Mouse (Mus musculus): ENCODE data around the gene Defa2. TPM values are rescaled to one million over a fixed set of nuclear protein-coding genes. Genes with fewer than 3 reads are reported as not detected.
"Not testable (repeated sequence)": the region's sequence is repeated elsewhere in the genome, so short reads cannot be mapped to it uniquely, and the experiment has no call there.

Gene Defa2
- polyA plus RNA-seq (2014; fragmentation: Nextera tagmentation; extraction: Ambion mirVana) = not detected in 2 replicates

DNA sequence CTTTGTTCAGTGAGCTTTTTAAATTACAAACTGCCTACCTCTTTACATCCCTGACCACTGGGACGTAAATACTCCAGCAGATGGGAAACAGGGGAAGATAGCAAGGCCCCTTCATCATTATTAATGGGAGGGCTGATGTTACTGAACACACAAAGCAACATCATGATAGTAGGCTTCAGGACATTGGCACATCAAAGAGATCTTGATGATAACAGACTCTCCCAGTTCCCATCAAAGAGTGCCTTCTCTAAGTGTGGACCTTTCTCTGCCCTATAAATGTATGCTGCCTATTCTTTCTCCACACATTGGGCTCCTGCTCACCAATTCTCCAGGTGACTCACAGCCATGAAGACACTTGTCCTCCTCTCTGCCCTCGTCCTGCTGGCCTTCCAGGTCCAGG is at the start of gene Defa2:
TSS of gene Defa2 (plus strand) at position 301 of the 400 bp plus-strand sequence.
- H3K9me3 ChIP-seq (ENCODE audit: low read depth, low read length); H3K4me2 ChIP-seq; H3K36me3 ChIP-seq (ENCODE audit: insufficient read depth); DNase-seq; H3K27ac ChIP-seq (ENCODE audit: low read depth); H3K4me3 ChIP-seq (ENCODE audit: low read depth, low read length); H3K4me1 ChIP-seq (ENCODE audit: insufficient read depth); H3K9ac ChIP-seq; H3K27me3 ChIP-seq (ENCODE audit: insufficient read depth, low read length); ATAC-seq (ENCODE audit: insufficient read depth): not testable (repeated sequence)
- WGBS = no CpG with 5 or more reads among the region's 2 CpGs

DNA sequence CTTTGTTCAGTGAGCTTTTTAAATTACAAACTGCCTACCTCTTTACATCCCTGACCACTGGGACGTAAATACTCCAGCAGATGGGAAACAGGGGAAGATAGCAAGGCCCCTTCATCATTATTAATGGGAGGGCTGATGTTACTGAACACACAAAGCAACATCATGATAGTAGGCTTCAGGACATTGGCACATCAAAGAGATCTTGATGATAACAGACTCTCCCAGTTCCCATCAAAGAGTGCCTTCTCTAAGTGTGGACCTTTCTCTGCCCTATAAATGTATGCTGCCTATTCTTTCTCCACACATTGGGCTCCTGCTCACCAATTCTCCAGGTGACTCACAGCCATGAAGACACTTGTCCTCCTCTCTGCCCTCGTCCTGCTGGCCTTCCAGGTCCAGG is 13.2 kb downstream of the Defa2 start, which contains the start of gene Defa33:
TSS of gene Defa33 (plus strand) at position 301 of the 400 bp plus-strand sequence.
- not testable (repeated sequence) for DNase-seq; ATAC-seq (ENCODE audit: insufficient read depth); H3K9me3 ChIP-seq (ENCODE audit: low read depth, low read length); H3K27ac ChIP-seq (ENCODE audit: low read depth); H3K4me3 ChIP-seq (ENCODE audit: low read depth, low read length); H3K9ac ChIP-seq; H3K4me2 ChIP-seq; H3K27me3 ChIP-seq (ENCODE audit: insufficient read depth, low read length); H3K4me1 ChIP-seq (ENCODE audit: insufficient read depth); H3K36me3 ChIP-seq (ENCODE audit: insufficient read depth)
- WGBS = no CpG with 5 or more reads among the region's 2 CpGs

DNA sequence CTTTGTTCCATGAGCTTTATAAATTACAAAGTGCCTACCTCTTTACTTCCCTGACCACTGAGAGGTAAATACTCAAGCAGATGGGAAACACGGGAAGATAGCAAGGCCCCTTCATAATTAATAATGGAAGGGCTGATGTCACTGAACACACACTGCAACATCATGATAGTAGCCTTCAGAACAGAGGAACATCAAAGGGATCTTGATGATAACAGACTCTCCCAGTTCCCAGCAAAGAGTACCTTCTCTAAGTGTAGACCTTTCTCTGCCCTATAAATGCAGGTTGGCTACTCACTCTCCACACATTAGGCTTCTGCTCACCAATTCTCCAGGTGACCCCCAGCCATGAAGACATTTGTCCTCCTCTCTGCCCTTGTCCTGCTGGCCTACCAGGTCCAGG is 48.8 kb downstream of the Defa2 start, which contains the start of gene Defa36:
TSS of gene Defa36 (plus strand) at position 301 of the 400 bp plus-strand sequence.
- H3K36me3 ChIP-seq (ENCODE audit: insufficient read depth); DNase-seq; H3K4me3 ChIP-seq (ENCODE audit: low read depth, low read length); H3K4me2 ChIP-seq; H3K9ac ChIP-seq; H3K9me3 ChIP-seq (ENCODE audit: low read depth, low read length); ATAC-seq (ENCODE audit: insufficient read depth); H3K4me1 ChIP-seq (ENCODE audit: insufficient read depth); H3K27ac ChIP-seq (ENCODE audit: low read depth); H3K27me3 ChIP-seq (ENCODE audit: insufficient read depth, low read length): not testable (repeated sequence)
- WGBS = no CpG with 5 or more reads among the region's 1 CpGs

Other genes with a start within 250 kb of the Defa2 start
- gene Defa30, start 243.9 kb upstream of the Defa2 start, polyA plus RNA-seq (2014; fragmentation: Nextera tagmentation; extraction: Ambion mirVana) = not detected in 2 replicates
- not detected in 2 replicates for gene Defa22, start 216.2 kb upstream of the Defa2 start, polyA plus RNA-seq (2014; fragmentation: Nextera tagmentation; extraction: Ambion mirVana)
- gene Defa31, start 186.9 kb upstream of the Defa2 start, polyA plus RNA-seq (2014; fragmentation: Nextera tagmentation; extraction: Ambion mirVana) = not detected in 2 replicates
- not detected in 2 replicates for gene Gm15293, start 177.0 kb upstream of the Defa2 start, polyA plus RNA-seq (2014; fragmentation: Nextera tagmentation; extraction: Ambion mirVana)
- not detected in 2 replicates for gene Gm15292, start 128.8 kb upstream of the Defa2 start, polyA plus RNA-seq (2014; fragmentation: Nextera tagmentation; extraction: Ambion mirVana)
- gene Defa27, start 63.0 kb upstream of the Defa2 start, polyA plus RNA-seq (2014; fragmentation: Nextera tagmentation; extraction: Ambion mirVana) = not detected in 2 replicates
- not detected in 2 replicates for gene Defa29, start 51.5 kb upstream of the Defa2 start, polyA plus RNA-seq (2014; fragmentation: Nextera tagmentation; extraction: Ambion mirVana)
- not detected in 2 replicates for gene Defa33, start 13.3 kb downstream of the Defa2 start, polyA plus RNA-seq (2014; fragmentation: Nextera tagmentation; extraction: Ambion mirVana)
- not detected in 2 replicates for gene Defa36, start 48.9 kb downstream of the Defa2 start, polyA plus RNA-seq (2014; fragmentation: Nextera tagmentation; extraction: Ambion mirVana)
- gene Gm7849, start 78.0 kb downstream of the Defa2 start, polyA plus RNA-seq (2014; fragmentation: Nextera tagmentation; extraction: Ambion mirVana) = not detected in 2 replicates
- not detected in 2 replicates for gene Defa20, start 130.7 kb downstream of the Defa2 start, polyA plus RNA-seq (2014; fragmentation: Nextera tagmentation; extraction: Ambion mirVana)
- gene Defa32, start 150.5 kb downstream of the Defa2 start, polyA plus RNA-seq (2014; fragmentation: Nextera tagmentation; extraction: Ambion mirVana) = not detected in 2 replicates
- not detected in 2 replicates for gene Defa37, start 186.9 kb downstream of the Defa2 start, polyA plus RNA-seq (2014; fragmentation: Nextera tagmentation; extraction: Ambion mirVana)
- not detected in 2 replicates for gene Defa28, start 204.5 kb downstream of the Defa2 start, polyA plus RNA-seq (2014; fragmentation: Nextera tagmentation; extraction: Ambion mirVana)
- not detected in 2 replicates for gene Gm7861, start 216.0 kb downstream of the Defa2 start, polyA plus RNA-seq (2014; fragmentation: Nextera tagmentation; extraction: Ambion mirVana)
- not detected in 2 replicates for gene Defa26, start 239.7 kb downstream of the Defa2 start, polyA plus RNA-seq (2014; fragmentation: Nextera tagmentation; extraction: Ambion mirVana)